Mouse (Mus musculus): ENCODE results near the gene Sytl1. TPM values are rescaled to one million over a fixed set of nuclear protein-coding genes. Genes with fewer than 3 reads are reported as not detected.

Sytl1 gene
- polyA plus RNA-seq, 1 experiment from 2014 or later = 0.92 TPM

DNA sequence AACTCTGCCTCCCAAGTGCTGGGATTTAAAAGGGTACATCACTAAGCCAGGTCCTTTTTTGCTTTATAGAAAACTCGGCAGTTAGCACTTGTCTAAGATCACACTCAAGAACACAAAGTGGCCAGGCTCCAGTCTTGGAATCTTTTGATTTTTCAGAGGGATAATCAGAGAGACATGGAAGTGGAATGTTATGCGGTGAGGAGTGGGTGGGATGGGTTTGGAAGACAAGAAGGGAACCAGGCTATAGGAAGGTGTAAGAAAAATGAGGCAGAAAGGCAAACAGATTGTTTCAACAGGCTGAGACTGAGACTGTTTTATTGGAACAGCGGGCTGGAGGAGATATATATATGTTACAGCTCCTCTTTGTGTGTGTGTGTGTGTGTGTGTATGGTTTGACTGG, 15.6 kb upstream of the Sytl1 start:
- peak overlapping the region; percentile 85; the same call in 1 of the 2 replicates for H3K4me3 ChIP-seq (replicated peaks)
- H3K4me2 ChIP-seq = peak overlapping the region; percentile 81
- H3K27me3 ChIP-seq = no peaks in the 10 kb centered on the region
- H3K36me3 ChIP-seq (replicated peaks) = 0 out of 2 replicates have a peak, but pooled peaks cover 9% of the 10 kb centered on the region
- peak overlapping the region; percentile 90 for H3K27ac ChIP-seq (replicated peaks)
- peaks cover 48% of the 10 kb centered on the region for H3K4me1 ChIP-seq (replicated peaks)
- ATAC-seq (ENCODE audit: insufficient read depth) = no peak
- H3K9me3 ChIP-seq (replicated peaks) = no peaks in the 10 kb centered on the region
- 73% methylated on average over 3 of the region's 3 CpGs for WGBS (ENCODE audit: insufficient replicate concordance)
- no peak overlapping the region for H3K9ac ChIP-seq

GRCm38 (mm10) chr4:133278067-133278466, 15.2 kb upstream of the Sytl1 start:
- H3K4me3 ChIP-seq (replicated peaks) = peak overlapping the region; percentile 85
- 11% methylated on average over 6 of the region's 6 CpGs for WGBS (ENCODE audit: insufficient replicate concordance)
- H3K4me2 ChIP-seq = peak overlapping the region; percentile 81
- no peaks in the 10 kb centered on the region for H3K27me3 ChIP-seq
- peaks cover 44% of the 10 kb centered on the region for H3K4me1 ChIP-seq (replicated peaks)
- H3K9me3 ChIP-seq (replicated peaks) = no peaks in the 10 kb centered on the region
- ATAC-seq (ENCODE audit: insufficient read depth) = no peak
- peak overlapping the region; percentile 80 for H3K9ac ChIP-seq
- H3K27ac ChIP-seq (replicated peaks) = peak overlapping the region; percentile 90
- H3K36me3 ChIP-seq (replicated peaks) = 0 out of 2 replicates have a peak, but pooled peaks cover 9% of the 10 kb centered on the region

- WGBS (ENCODE audit: insufficient replicate concordance) = under 1% methylated on average over 73 of the region's 73 CpGs
- Histone ChIP-seq H3K27ac (replicated peaks) (peak within 1 kb of the TSS; percentile 90), H3K36me3 (replicated peaks) (0 out of 2 replicates have a peak, but pooled peaks cover 9% of the 10 kb centered on the region), H3K27me3 (no peaks in the 10 kb centered on the region), H3K9me3 (replicated peaks) (no peaks in the 10 kb centered on the region), H3K4me1 (replicated peaks) (peaks cover 38% of the 10 kb centered on the region), H3K4me3 (replicated peaks) (peak within 1 kb of the TSS; percentile 85), H3K9ac (peak within 1 kb of the TSS; percentile 80), H3K4me2 (peak within 1 kb of the TSS; percentile 81)
- peak; percentile 94 for ATAC-seq (ENCODE audit: insufficient read depth)
Observed at GRCm38 (mm10) chr4:133277104-133278026, 14.5 kb upstream of the Sytl1 start, which contains the start of gene Tmem222. TSS of gene Tmem222 (minus strand) at chr4:133277792.

DNA sequence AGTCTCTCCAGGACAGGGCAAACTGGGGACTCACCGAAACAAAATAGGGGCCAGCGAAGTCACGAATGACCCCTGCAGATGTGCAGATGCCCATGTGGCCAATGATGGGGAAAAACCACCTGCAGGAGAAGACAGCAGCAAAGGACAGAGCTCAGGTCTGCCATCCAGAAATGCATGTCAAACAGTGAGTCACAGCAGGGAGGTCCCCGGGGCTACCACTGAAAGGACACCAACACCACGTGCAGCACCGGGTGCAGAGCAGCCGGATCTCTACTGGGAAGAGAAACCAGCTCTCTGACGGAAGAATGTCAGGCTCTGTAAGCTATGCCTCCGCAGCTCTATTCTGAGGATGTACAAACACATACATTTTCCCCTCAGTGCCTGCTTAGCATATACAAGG, 8.0 kb upstream of the Sytl1 start:
- Histone ChIP-seq H3K4me3 (replicated peaks) (no peak overlapping the region), H3K9ac (no peak overlapping the region), H3K27me3 (no peaks in the 10 kb centered on the region), H3K4me1 (replicated peaks) (peaks cover 10% of the 10 kb centered on the region), H3K9me3 (replicated peaks) (no peaks in the 10 kb centered on the region), H3K36me3 (replicated peaks) (peaks cover 61% of the 10 kb centered on the region), H3K27ac (replicated peaks) (no peak overlapping the region), H3K4me2 (no peak overlapping the region)
- ATAC-seq (ENCODE audit: insufficient read depth) = no peak
- WGBS (ENCODE audit: insufficient replicate concordance) = 86% methylated on average over 9 of the region's 9 CpGs

- 78% methylated on average over 3 of the region's 3 CpGs for WGBS (ENCODE audit: insufficient replicate concordance)
- Histone ChIP-seq H3K36me3 (replicated peaks) (peaks cover 66% of the 10 kb centered on the region), H3K9ac (no peak overlapping the region), H3K4me2 (no peak overlapping the region), H3K9me3 (replicated peaks) (no peaks in the 10 kb centered on the region), H3K27me3 (no peaks in the 10 kb centered on the region), H3K4me1 (replicated peaks) (0 out of 2 replicates have a peak, but pooled peaks cover 3% of the 10 kb centered on the region), H3K27ac (replicated peaks) (no peak overlapping the region), H3K4me3 (replicated peaks) (no peak overlapping the region)
- ATAC-seq (ENCODE audit: insufficient read depth) = no peak
Observed at GRCm38 (mm10) chr4:133269596-133269995, 6.7 kb upstream of the Sytl1 start.

DNA sequence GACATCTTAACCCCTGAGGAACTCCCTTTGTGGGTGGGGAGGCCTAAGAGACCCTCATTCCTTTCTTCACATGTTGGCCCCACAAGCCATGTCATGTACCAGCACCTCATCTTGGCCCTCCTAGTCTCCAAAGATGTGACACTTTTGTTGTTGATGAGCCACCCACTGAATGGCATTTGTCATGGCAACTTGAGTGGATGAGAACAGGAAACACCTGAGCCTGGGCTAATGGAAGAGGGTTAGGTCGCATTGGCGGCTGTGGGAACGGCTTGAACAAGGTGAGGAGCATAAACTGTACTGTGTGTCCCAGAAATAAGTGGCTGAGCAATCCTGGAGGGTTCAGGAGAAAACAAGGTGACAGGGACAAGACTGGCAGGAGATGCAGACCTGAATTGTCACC, 6.0 kb upstream of the Sytl1 start:
- Histone ChIP-seq H3K27me3 (no peaks in the 10 kb centered on the region), H3K4me2 (no peak overlapping the region), H3K9ac (no peak overlapping the region), H3K36me3 (replicated peaks) (peaks cover 69% of the 10 kb centered on the region), H3K4me3 (replicated peaks) (no peak overlapping the region), H3K9me3 (replicated peaks) (no peaks in the 10 kb centered on the region), H3K4me1 (replicated peaks) (0 out of 2 replicates have a peak, but pooled peaks cover 3% of the 10 kb centered on the region), H3K27ac (replicated peaks) (no peak overlapping the region)
- ATAC-seq (ENCODE audit: insufficient read depth) = no peak
- WGBS (ENCODE audit: insufficient replicate concordance) = 77% methylated on average over 3 of the region's 3 CpGs

GRCm38 (mm10) chr4:133266248-133266880, 3.5 kb upstream of the Sytl1 start:
- no peak for ATAC-seq (ENCODE audit: insufficient read depth)
- Histone ChIP-seq H3K27me3 (no peaks in the 10 kb centered on the region), H3K27ac (replicated peaks) (no peak overlapping the region), H3K4me2 (no peak overlapping the region), H3K4me3 (replicated peaks) (no peak overlapping the region), H3K9me3 (replicated peaks) (no peaks in the 10 kb centered on the region), H3K4me1 (replicated peaks) (peaks cover 16% of the 10 kb centered on the region), H3K36me3 (replicated peaks) (peaks cover 69% of the 10 kb centered on the region), H3K9ac (no peak overlapping the region)
- WGBS (ENCODE audit: insufficient replicate concordance) = 83% methylated on average over 12 of the region's 12 CpGs

- H3K4me1 ChIP-seq (replicated peaks) = peaks cover 18% of the 10 kb centered on the region
- H3K27me3 ChIP-seq = no peaks in the 10 kb centered on the region
- H3K27ac ChIP-seq (replicated peaks) = no peak overlapping the region
- no peak overlapping the region for H3K4me3 ChIP-seq (replicated peaks)
- no peak for ATAC-seq (ENCODE audit: insufficient read depth)
- no peak overlapping the region for H3K4me2 ChIP-seq
- WGBS (ENCODE audit: insufficient replicate concordance) = 81% methylated on average over 4 of the region's 4 CpGs
- H3K36me3 ChIP-seq (replicated peaks) = peaks cover 65% of the 10 kb centered on the region
- H3K9me3 ChIP-seq (replicated peaks) = no peaks in the 10 kb centered on the region
- no peak overlapping the region for H3K9ac ChIP-seq
Observed at GRCm38 (mm10) chr4:133265759-133266158, 2.8 kb upstream of the Sytl1 start.

DNA sequence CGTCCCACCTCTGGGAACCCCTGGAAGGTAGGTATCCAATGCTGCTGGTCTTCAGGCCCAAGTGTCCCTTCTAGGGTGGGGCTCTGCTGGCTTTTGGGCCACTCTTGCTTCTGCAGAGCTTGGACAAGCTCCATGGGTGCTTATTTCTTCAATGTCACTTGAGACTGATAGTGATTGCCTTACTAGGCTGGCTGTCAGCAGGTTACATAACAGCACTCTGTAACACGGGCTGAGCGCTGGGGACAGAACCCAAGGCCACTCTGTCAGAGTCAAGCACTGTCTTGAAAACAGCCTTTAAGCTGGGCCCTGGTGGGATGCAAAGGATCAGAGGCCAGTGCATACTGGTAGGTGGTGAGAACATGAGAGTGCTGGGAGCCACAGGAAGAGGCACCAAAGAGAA, 2.4 kb upstream of the Sytl1 start:
- WGBS (ENCODE audit: insufficient replicate concordance) = 79% methylated on average over 3 of the region's 3 CpGs
- peaks cover 60% of the 10 kb centered on the region for H3K36me3 ChIP-seq (replicated peaks)
- no peak for ATAC-seq (ENCODE audit: insufficient read depth)

GRCm38 (mm10) chr4:133264559-133264958, 1.6 kb upstream of the Sytl1 start:
- no peak overlapping the region for H3K4me2 ChIP-seq
- no peak overlapping the region for H3K4me3 ChIP-seq (replicated peaks)
- H3K9me3 ChIP-seq (replicated peaks) = no peaks in the 10 kb centered on the region
- H3K4me1 ChIP-seq (replicated peaks) = peaks cover 15% of the 10 kb centered on the region
- no peak overlapping the region for H3K9ac ChIP-seq
- ATAC-seq (ENCODE audit: insufficient read depth) = no peak
- H3K36me3 ChIP-seq (replicated peaks) = peaks cover 53% of the 10 kb centered on the region
- 0 out of 2 replicates have a peak overlapping the region, but pooled peaks have one; percentile 0 for H3K27ac ChIP-seq (replicated peaks)
- 57% methylated on average over 2 of the region's 2 CpGs for WGBS (ENCODE audit: insufficient replicate concordance)
- H3K27me3 ChIP-seq = no peaks in the 10 kb centered on the region

More for the DNA sequence above, 2.4 kb upstream of the Sytl1 start:
- Histone ChIP-seq H3K9ac (no peak overlapping the region), H3K27me3 (no peaks in the 10 kb centered on the region), H3K27ac (replicated peaks) (no peak overlapping the region), H3K9me3 (replicated peaks) (no peaks in the 10 kb centered on the region), H3K4me2 (no peak overlapping the region), H3K4me1 (replicated peaks) (peaks cover 18% of the 10 kb centered on the region), H3K4me3 (replicated peaks) (no peak overlapping the region)

GRCm38 (mm10) chr4:133263756-133264155, 843 bp upstream of the Sytl1 start:
- H3K9ac ChIP-seq = no peak overlapping the region
- WGBS (ENCODE audit: insufficient replicate concordance) = 66% methylated on average over 5 of the region's 5 CpGs
- H3K4me1 ChIP-seq (replicated peaks) = peaks cover 15% of the 10 kb centered on the region
- peaks cover 45% of the 10 kb centered on the region for H3K36me3 ChIP-seq (replicated peaks)
- H3K4me3 ChIP-seq (replicated peaks) = no peak overlapping the region
- no peak for ATAC-seq (ENCODE audit: insufficient read depth)
- 0 out of 2 replicates have a peak, but pooled peaks cover 5% of the 10 kb centered on the region for H3K27me3 ChIP-seq
- H3K27ac ChIP-seq (replicated peaks) = no peak overlapping the region
- no peaks in the 10 kb centered on the region for H3K9me3 ChIP-seq (replicated peaks)
- H3K4me2 ChIP-seq = no peak overlapping the region
